Mouse (Mus musculus): ENCODE data around the gene Tchh. TPM values are rescaled to one million over a fixed set of nuclear protein-coding genes. Genes with fewer than 3 reads are reported as not detected.
"Not testable (repeated sequence)": the region's sequence is repeated elsewhere in the genome, so short reads cannot be mapped to it uniquely, and the experiment has no call there.

Gene Tchh
- polyA plus RNA-seq (2012; rRNA removed): 0.50 and 2.1 TPM in 2 replicates

GRCm38 (mm10) chr3:93442030-93442429 is at the start of gene Tchh:
Tchh (plus strand) TSS chr3:93442330.
- no peak for DNase-seq (ENCODE audit: low read depth)

DNA sequence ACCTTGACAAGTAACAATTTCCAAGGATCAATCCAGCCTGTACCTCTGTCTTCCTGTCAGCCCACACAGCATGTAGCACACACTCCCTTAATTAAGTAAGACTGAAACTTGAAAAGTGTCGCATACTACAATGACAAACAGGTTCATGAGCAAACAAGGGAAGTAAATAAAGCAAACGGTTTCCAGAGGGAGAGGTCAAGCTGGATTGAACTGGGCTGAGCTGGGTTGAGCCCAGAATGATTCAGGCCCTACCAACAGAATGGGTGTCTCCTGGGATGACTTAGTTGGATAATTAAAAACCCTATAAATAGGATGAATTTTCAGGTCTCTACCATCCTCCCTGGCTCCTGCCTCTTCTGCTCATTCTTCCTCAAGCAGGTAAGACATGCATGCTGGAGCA is 48.8 kb upstream of the Tchh start, which contains the start of gene Rptn:
Gene Rptn, plus strand, starts transcription at position 334 of the 400 bp plus-strand sequence.
- DNase-seq (ENCODE audit: low read depth): no peak

GRCm38 (mm10) chr3:93403936-93404335 is 38.2 kb upstream of the Tchh start:
- no peak for DNase-seq (ENCODE audit: low read depth)

DNA sequence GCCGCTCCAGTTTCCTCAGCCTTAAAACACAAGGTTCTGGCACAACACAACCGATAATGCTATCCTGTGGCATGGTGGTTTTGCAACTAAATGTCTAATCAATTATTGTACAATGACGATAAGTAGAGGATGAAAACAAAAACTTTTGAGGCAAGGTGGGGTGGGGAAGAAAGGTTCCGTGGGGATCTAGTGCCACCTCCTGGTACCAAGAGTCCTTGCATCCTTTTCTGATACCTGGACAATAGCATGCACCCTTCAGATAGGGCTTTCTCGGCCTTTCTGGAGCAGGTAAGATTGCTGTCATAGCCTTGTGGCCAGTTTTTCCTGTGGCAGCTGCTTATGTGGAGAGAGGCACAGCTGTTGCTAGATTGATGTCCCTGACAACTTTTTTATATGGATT is 35.1 kb upstream of the Tchh start:
- no peak for DNase-seq (ENCODE audit: low read depth)

DNA sequence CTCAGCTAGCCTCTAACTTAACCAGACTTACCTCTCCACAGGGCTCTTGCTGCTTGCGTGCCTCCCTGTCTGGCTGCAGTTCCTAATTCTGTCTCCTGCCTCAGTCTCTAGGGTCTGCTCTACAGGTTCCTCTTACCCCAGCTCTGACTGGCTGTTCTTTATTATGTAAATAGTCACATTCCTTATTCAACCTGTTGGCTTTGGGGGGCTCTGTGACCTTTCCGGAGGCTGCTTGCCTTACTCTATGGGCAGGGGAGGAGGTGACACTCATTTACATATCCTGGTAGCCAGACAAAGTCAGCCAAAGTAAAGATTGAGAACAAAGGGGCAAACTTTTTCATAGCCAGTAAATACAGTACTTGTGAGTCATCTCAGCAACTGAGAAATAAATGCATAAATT is 30.2 kb upstream of the Tchh start:
- no peak for DNase-seq (ENCODE audit: low read depth)

GRCm38 (mm10) chr3:93431673-93432072 is 10.5 kb upstream of the Tchh start:
- DNase-seq (ENCODE audit: low read depth): no peak

DNA sequence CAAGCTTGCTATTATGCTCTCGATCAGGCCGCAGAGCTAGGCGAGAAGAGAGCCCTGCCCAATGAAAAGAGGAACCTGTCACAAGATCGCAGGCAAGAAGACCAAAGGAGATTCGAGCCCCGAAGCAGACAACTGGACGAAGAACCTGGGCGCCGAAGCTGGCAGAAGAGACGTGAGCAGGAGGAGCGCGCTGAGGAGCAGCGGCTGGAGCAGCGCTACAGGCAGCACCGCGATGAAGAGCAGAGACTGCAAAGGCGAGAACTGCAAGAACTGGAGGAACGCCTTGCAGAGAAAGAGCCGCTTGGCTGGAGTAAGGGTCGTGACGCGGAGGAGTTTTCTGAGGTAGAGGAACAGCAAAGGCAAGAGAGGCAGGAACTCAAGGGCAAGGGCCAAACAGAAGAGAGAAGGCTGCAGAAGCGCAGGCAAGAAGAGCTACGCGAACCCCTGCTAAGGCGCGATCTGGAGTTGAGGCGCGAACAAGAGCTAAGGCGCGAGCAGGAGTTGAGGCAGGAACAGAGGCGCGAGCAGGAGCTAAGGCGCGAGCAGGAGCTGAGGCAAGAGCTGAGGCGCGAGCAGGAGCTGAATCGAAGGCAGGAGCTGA is 1.5 kb downstream of the Tchh start:
- DNase-seq (ENCODE audit: low read depth): no peak

- peak; percentile 9 for DNase-seq (ENCODE audit: low read depth)
These were observed 2.4 kb downstream of the Tchh start for GRCm38 (mm10) chr3:93444343-93445164.

GRCm38 (mm10) chr3:93445165-93445705 is 3.1 kb downstream of the Tchh start:
- peak; percentile 6 for DNase-seq (ENCODE audit: low read depth)

- no peak for DNase-seq (ENCODE audit: low read depth)
These were observed 4.1 kb downstream of the Tchh start for GRCm38 (mm10) chr3:93446128-93446755.

DNA sequence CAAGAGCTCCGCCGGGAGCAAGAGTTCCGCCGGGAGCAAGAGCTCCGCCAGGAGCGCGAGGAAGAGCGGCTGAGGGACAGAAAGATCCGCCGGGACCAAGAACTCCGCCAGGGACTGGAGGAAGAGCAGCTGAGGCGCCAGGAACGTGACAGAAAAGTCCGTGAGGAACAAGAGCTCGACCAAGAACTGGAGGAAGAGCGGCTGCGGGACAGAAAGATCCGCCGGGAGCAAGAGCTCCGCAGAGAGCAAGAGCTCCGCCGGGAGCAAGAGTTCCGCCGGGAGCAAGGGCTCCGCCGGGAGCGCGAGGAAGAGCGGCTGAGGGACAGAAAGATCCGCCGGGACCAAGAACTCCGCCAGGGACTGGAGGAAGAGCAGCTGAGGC is 4.6 kb downstream of the Tchh start:
- not testable (repeated sequence) for DNase-seq (ENCODE audit: low read depth)

DNA sequence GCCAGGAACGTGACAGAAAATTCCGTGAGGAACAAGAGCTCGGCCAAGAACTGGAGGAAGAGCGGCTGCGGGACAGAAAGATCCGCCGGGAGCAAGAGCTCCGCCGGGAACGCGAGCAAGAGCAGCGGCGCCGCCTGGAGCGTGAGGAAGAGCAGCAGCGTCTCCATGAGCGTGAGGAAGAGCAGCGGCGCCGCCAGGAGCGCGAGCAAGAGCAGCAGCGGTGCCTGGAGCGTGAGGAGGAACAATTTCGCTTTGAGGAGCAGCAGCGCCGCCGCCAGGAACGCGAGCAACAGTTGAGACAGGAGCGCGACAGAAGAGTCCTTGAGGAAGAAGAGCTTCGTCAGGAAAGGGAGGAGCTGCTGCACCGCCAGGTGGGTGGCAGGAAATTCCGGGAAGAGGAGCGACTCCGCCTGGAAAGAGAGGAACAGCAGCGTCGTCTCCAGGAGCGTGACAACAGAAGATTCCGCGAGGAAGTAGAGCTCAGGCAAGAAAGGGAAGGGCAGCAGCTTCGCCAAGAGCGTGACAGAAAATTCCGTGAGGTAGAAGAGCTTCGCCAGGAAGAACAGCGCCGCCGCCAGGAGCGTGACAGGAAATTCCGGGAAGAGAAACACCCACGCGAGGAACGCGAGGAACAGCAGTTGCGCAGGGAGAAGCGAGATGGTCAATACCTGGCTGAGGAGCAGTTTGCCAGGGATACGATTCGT is 5.2 kb downstream of the Tchh start:
- DNase-seq (ENCODE audit: low read depth): peak; percentile 16

GRCm38 (mm10) chr3:93466556-93466955 is 24.4 kb downstream of the Tchh start:
- no peak for DNase-seq (ENCODE audit: low read depth)

DNA sequence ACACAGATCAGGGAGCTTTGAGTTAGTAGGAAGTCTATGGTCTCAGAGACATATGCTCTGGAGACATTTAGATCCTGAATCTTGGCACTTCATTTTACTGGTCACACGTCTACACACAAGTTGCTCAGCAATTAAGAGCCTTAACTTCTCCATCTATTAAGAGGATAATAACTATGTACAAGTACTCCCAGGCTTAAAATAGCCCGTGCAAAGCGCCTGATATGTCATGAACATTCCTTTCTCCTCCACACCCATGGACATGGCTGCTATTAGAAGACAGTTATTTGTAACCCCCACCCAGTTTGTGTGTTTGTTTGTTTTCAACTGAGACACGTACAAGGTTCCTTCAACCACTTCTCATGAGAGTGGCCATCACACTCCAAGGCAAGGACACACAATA is 25.0 kb downstream of the Tchh start:
- DNase-seq (ENCODE audit: low read depth): no peak

DNA sequence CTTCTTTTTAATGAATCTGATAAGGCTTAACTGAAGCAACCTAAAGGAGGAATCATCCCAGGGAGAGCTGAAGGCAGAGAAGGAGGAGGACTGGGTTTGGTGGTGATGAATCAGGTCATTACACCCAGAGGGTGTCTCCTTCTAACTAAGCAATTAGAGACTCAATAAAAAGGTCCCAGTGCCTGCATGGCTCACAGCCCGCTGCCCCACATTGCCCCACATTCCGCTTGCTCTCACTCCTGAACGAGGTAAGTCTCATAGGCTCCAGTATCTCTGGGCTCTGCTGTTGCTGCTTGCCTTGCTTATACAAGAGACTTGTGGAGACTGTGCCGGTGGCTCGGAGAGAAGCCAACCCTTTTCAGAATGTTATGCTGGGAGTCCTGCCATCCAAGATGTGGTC is 26.4 kb downstream of the Tchh start, which contains the start of gene Tchhl1:
Gene Tchhl1, plus strand, starts transcription at position 194 of the 400 bp plus-strand sequence.
- DNase-seq (ENCODE audit: low read depth): no peak

DNA sequence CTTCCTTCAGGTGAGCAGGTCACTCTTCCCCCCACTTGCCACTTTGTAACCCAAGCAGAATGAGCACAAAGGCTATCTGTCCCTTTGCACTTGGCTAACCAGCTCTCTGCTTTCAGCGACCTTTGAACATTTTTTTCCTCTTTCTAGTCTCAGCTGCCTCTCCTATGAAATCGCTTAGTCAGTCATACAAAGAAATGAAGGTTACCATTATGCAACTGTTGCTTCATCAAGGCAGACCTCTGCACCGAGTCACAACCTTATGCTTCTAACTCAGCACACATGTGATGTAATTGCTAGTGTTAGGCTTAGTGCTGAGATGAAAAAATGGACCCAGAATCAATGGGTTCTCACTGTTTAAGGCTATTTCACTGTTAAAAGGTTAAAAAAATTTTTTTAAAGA is 27.5 kb downstream of the Tchh start:
- DNase-seq (ENCODE audit: low read depth): no peak

DNA sequence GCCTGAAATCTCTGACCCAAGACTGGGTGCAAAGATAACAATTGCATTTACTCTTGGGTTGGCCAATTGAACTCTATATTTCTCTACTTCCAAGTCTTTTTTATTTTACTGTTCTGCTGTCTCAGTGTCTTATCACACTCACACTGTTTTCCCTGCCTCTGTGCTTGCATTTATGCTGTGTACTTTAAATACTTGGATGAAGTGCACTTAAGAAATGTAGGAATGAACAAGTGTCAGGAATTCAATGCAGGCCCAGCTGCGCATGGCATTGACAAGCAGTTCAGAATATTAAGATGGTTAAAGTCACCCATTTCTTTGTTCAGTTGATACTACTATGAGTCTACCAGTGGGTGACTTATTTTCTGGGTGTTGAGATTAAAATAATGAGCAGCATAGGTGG is 37.9 kb downstream of the Tchh start:
- no peak for DNase-seq (ENCODE audit: low read depth)

- no peak for DNase-seq (ENCODE audit: low read depth)
These were observed 40.0 kb downstream of the Tchh start for GRCm38 (mm10) chr3:93481982-93482616.

DNA sequence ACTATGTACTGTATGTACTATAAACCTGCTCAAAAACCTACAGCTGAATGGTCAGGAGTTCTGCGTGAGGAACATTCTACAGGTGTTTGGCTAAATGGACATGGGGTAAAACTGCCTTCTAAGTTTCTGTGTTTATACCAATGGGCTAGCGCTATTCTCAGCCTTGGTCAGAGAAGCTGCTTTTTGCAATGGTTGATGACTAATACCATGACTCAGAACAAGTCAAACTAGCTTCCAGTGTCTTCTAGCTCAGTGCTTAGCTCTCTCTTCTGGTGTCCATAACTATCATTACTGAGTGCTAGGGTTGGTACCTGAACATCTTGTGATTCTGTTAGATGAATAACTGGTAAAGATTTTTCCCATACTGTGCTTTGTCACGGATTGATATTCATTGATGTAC is 43.5 kb downstream of the Tchh start:
- DNase-seq (ENCODE audit: low read depth): no peak

GRCm38 (mm10) chr3:93488541-93488940 is 46.4 kb downstream of the Tchh start:
- no peak for DNase-seq (ENCODE audit: low read depth)

DNA sequence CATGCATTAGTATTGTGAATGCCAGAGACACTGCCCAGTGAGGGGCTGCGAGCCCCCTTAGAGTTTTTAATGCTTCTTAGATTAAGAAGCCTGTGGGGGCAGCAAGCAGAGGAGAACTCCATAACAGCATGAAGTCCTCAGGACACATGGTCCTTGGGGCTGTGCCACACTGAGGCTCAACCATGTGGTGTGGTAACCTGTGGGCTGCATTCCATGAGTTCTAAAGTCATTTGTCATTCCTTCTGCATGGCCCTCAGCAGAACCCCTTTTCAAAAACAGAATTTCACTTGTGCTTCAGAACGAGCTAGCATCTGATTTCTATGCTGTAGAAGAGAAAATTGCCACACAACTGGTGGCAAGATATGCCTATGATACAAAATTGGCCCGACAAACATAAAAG is 50.0 kb downstream of the Tchh start:
- no peak for DNase-seq (ENCODE audit: low read depth)

All from gonadal fat pad, adult 2 months (tissue).